Mouse (Mus musculus) midbrain, embryonic 14.5 days (tissue): ENCODE results near the gene Hoxa7. TPM values are rescaled to one million over a fixed set of nuclear protein-coding genes. Genes with fewer than 3 reads are reported as not detected.

Experiments
- ATAC-seq: fragments of 200-750 bp; cut with Nextera tagmentation; 2 replicates; pipeline ENCODE4 v1.8.0; 2017; ENCODE audit warnings: moderate number of reproducible peaks, moderate library complexity; ENCODE audit not compliant: low FRiP score, low TSS enrichment
- DNase-seq: peaks from one replicate; pipeline ENCODE4 v3.0.0-alpha.2; 2015
- H3K27ac ChIP-seq: fragments of 300-500 bp; sonication (generic); replicated peaks from 2 replicates; pipeline ENCODE4 v1.5.1; 2014; ENCODE audit warnings: mild to moderate bottlenecking, low read depth, low read length, moderate library complexity
- H3K27me3 ChIP-seq: fragments of 300-500 bp; sonication (generic); 2 replicates; pipeline ENCODE4 v1.6.1; 2014; ENCODE audit warnings: low read length, control low read depth, mixed read lengths; ENCODE audit not compliant: control insufficient read depth, insufficient read depth
- H3K36me3 ChIP-seq: fragments of 300-500 bp; sonication (generic); 2 replicates; pipeline ENCODE4 v1.6.1; 2014; ENCODE audit warnings: low read length, control low read depth; ENCODE audit not compliant: control insufficient read depth, insufficient read depth
- H3K4me1 ChIP-seq: fragments of 300-500 bp; sonication (generic); 2 replicates; pipeline ENCODE4 v1.6.1; 2014; ENCODE audit warnings: mild to moderate bottlenecking, antibody characterized with exemption, low read length, control low read depth; ENCODE audit not compliant: control insufficient read depth, insufficient read depth
- H3K4me2 ChIP-seq: fragments of 300-500 bp; sonication (generic); 2 replicates; pipeline ENCODE4 v1.6.1; 2014; ENCODE audit warnings: mild to moderate bottlenecking, low read length, moderate library complexity
- H3K4me3 ChIP-seq: fragments of 300-500 bp; sonication (generic); replicated peaks from 2 replicates; pipeline ENCODE4 v1.5.1; 2014; ENCODE audit warnings: low read depth, low read length
- H3K9ac ChIP-seq: fragments of 300-500 bp; sonication (generic); replicated peaks from 2 replicates; pipeline ENCODE4 v1.6.1; 2014; ENCODE audit warnings: mild to moderate bottlenecking, low read length, moderate library complexity
- H3K9me3 ChIP-seq: fragments of 300-500 bp; sonication (generic); 2 replicates; pipeline ENCODE4 v1.6.1; 2016; ENCODE audit warnings: low read length, control low read depth, mixed read lengths; ENCODE audit not compliant: control insufficient read depth
- WGBS: fragments of 180-500 bp; shearing (Covaris S2); extraction: QIAGEN DNeasy Blood & Tissue Kit; methylation state at CpG from one replicate; pipeline ENCODE4 v1.1.7; 2014; 5-methylcytosine and 5-hydroxymethylcytosine counted together
- microRNA counts: library from miRNA; unstranded; fragments of <30 nt; microRNA quantifications from one replicate; lab custom pipeline; 2016
- microRNA-seq: library from miRNA; unstranded; fragments of <30 nt; microRNA quantifications from one replicate; pipeline ENCODE4, GENCODE M21; 2016
- polyA plus RNA-seq: library from polyadenylated mRNA; unstranded; fragments of >200 nt; fragmentation: Nextera tagmentation; extraction: Ambion mirVana; gene quantifications from 2 replicates; pipeline ENCODE4 v1.2.1, GENCODE M21; 2014

Gene Hoxa7
- polyA plus RNA-seq, 1 experiment from 2014 or later: not detected

- Histone ChIP-seq H3K9ac (no peak overlapping the region), H3K27ac (no peak overlapping the region), H3K4me3 (no peak overlapping the region)
Observed at GRCm38 (mm10) chr6:52167736-52168161, 53.9 kb downstream of the Hoxa7 start.

DNA sequence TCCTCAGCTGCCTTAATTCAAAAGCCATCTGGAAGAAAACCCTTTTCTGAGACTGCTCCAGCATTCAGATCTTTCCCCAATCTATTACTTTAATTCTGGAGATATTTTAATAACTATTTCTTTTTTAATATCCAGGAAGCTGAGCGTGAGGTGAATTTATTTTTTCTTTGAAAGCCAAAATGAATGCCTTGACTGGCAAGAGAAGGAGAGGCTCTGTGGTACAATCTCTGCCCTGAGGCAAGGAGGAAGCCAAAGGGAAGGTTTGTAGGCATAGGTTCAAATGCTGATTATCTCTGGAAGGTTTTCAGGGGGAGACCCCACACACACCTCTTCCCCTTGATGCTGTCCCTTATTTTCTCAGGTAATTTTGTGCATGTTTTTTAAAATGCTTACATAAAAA lies 54.5 kb downstream of the Hoxa7 start:
- 16% methylated on average over 1 of the region's 1 CpGs for WGBS
- peaks cover 91% of the 10 kb centered on the region for H3K27me3 ChIP-seq
- no peak for ATAC-seq
- no peaks in the 10 kb centered on the region for H3K36me3 ChIP-seq
- no peak overlapping the region for H3K4me3 ChIP-seq
- no peak overlapping the region for H3K27ac ChIP-seq
- no peak for DNase-seq
- H3K4me1 ChIP-seq: no peaks in the 10 kb centered on the region
- H3K9ac ChIP-seq: no peak overlapping the region
- H3K9me3 ChIP-seq: no peaks in the 10 kb centered on the region
- no peak overlapping the region for H3K4me2 ChIP-seq

More at GRCm38 (mm10) chr6:52167736-52168161, 53.9 kb downstream of the Hoxa7 start:
- H3K36me3 ChIP-seq: no peaks in the 10 kb centered on the region
- DNase-seq (no peak), ATAC-seq (no peak)
- H3K4me1 ChIP-seq: no peaks in the 10 kb centered on the region
- peaks cover 91% of the 10 kb centered on the region for H3K27me3 ChIP-seq
- H3K4me2 ChIP-seq: no peak overlapping the region
- 1% methylated on average over 14 of the region's 14 CpGs for WGBS
- H3K9me3 ChIP-seq: no peaks in the 10 kb centered on the region

- peaks cover 91% of the 10 kb centered on the region for H3K27me3 ChIP-seq
- no peaks in the 10 kb centered on the region for H3K4me1 ChIP-seq
- no peak overlapping the region for H3K4me2 ChIP-seq
- H3K4me3 ChIP-seq: no peak overlapping the region
- H3K36me3 ChIP-seq: no peaks in the 10 kb centered on the region
- no peak overlapping the region for H3K9ac ChIP-seq
- no peak overlapping the region for H3K27ac ChIP-seq
- WGBS: 6% methylated on average over 4 of the region's 4 CpGs
- DNase-seq: no peak
- no peak for ATAC-seq
- H3K9me3 ChIP-seq: no peaks in the 10 kb centered on the region
Observed at GRCm38 (mm10) chr6:52166431-52167077, 55.1 kb downstream of the Hoxa7 start.

GRCm38 (mm10) chr6:52165441-52166370 lies 55.9 kb downstream of the Hoxa7 start:
- Histone ChIP-seq H3K27me3 (peaks cover 88% of the 10 kb centered on the region), H3K9ac (no peak overlapping the region), H3K4me3 (no peak overlapping the region), H3K4me2 (no peak overlapping the region), H3K27ac (no peak overlapping the region), H3K4me1 (no peaks in the 10 kb centered on the region), H3K36me3 (no peaks in the 10 kb centered on the region), H3K9me3 (no peaks in the 10 kb centered on the region)
- ATAC-seq (no peak), DNase-seq (no peak)
- under 1% methylated on average over 28 of the region's 28 CpGs for WGBS

- Histone ChIP-seq H3K27me3 (peaks cover 88% of the 10 kb centered on the region), H3K4me2 (no peak within 1 kb of the TSS), H3K4me3 (no peak within 1 kb of the TSS), H3K9me3 (no peaks in the 10 kb centered on the region), H3K4me1 (no peaks in the 10 kb centered on the region), H3K9ac (no peak within 1 kb of the TSS), H3K36me3 (no peaks in the 10 kb centered on the region), H3K27ac (no peak within 1 kb of the TSS)
- DNase-seq: no peak
- under 1% methylated on average over 25 of the region's 25 CpGs for WGBS
- ATAC-seq: no peak
Observed at GRCm38 (mm10) chr6:52164626-52165440, 56.8 kb downstream of the Hoxa7 start, which contains the start of gene Hoxa2. Hoxa2 (minus strand) TSS chr6:52164831.

MicroRNA genes within 50 kb of the gene (microRNA counts, 519-probe panel; counts per million panel counts)
- not detected for microRNA mmu-miR-196b (lab: Ali Mortazavi, UCI)

Small RNA genes lying within 50 kb of the gene (microRNA-seq; reads per million reads assigned to microRNA genes)
- 18.4 reads per million, percentile 39 among the genes with 10 or more reads in this experiment for gene Mir196b

Other genes with a start within 250 kb of the Hoxa7 start
- 4.5 and 5.8 TPM in 2 replicates for gene Skap2, start 209.3 kb downstream of the Hoxa7 start, polyA plus RNA-seq
- gene Hoxa1, start 63.5 kb downstream of the Hoxa7 start, polyA plus RNA-seq: 0.26 and 0.61 TPM in 2 replicates
- gene Hoxa2, start 57.0 kb downstream of the Hoxa7 start, polyA plus RNA-seq: 0.12 and 0.20 TPM in 2 replicates
- gene 5730596B20Rik, start 44.4 kb downstream of the Hoxa7 start, polyA plus RNA-seq: not detected in 2 replicates
- not detected in 2 replicates for gene Hoxa4, start 30.1 kb downstream of the Hoxa7 start, polyA plus RNA-seq
- not detected in 2 replicates for gene Hoxa5, start 17.3 kb downstream of the Hoxa7 start, polyA plus RNA-seq
- gene Hoxa6, start 13.1 kb downstream of the Hoxa7 start, polyA plus RNA-seq: not detected in 2 replicates
- gene Hoxa3, start 8.5 kb downstream of the Hoxa7 start, polyA plus RNA-seq: not detected in 2 replicates
- not detected in 2 replicates for gene Gm28308, start 8.5 kb downstream of the Hoxa7 start, polyA plus RNA-seq
- gene Hoxa9, start 9.2 kb upstream of the Hoxa7 start, polyA plus RNA-seq: not detected in 2 replicates
- gene Hoxa10, start 19.0 kb upstream of the Hoxa7 start, polyA plus RNA-seq: not detected in 2 replicates
- not detected in 2 replicates for gene Hoxa11, start 24.0 kb upstream of the Hoxa7 start, polyA plus RNA-seq
- not detected in 2 replicates for gene Hoxa13, start 39.0 kb upstream of the Hoxa7 start, polyA plus RNA-seq
- 1.3 and 1.5 TPM in 2 replicates for gene Evx1, start 91.6 kb upstream of the Hoxa7 start, polyA plus RNA-seq